Mouse (Mus musculus): Measurements from ENCODE around the gene Rtl3. TPM values are rescaled to one million over a fixed set of nuclear protein-coding genes. Genes with fewer than 3 reads are reported as not detected.

The Rtl3 gene
- polyA plus RNA-seq (2012; rRNA removed) = 4.0 and 24.2 TPM in 2 replicates

DNA sequence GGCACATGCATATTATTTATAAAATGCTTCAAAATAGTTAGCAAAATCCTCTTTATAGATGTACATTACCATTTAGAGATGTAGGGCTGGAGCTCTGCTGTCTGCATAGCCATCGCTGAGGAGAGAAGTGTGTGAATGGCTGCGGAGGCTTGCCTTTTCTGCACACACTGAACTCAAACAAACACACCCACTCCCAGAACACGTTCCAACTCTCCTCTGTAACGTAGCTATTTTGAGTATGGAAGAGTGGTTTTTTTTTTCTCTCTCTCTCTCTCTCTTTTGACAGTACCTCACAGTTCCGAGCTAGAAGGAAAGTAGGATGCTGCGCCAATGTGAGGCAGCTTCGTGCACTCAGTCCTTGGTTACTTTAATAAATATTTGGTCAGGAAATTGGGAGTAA, at the start of gene Rtl3:
Gene Rtl3, minus strand, starts transcription at position 236 of the 400 bp plus-strand sequence.

Other genes starting within 250 kb of the Rtl3 start
- gene Cysltr1, start 237.0 kb downstream of the Rtl3 start, polyA plus RNA-seq (2012; rRNA removed) = 0.41 and 0.50 TPM in 2 replicates
- 3.0 and 5.4 TPM in 2 replicates for gene Lpar4, start 80.0 kb upstream of the Rtl3 start, polyA plus RNA-seq (2012; rRNA removed)
- gene P2ry10, start 247.8 kb upstream of the Rtl3 start, polyA plus RNA-seq (2012; rRNA removed) = 0.06 TPM in 1 of 2 replicates, not detected in the other